Mouse (Mus musculus): ENCODE data around the gene Spint4. TPM values are rescaled to one million over a fixed set of nuclear protein-coding genes. Genes with fewer than 3 reads are reported as not detected.
"Not testable (repeated sequence)": the region's sequence is repeated elsewhere in the genome, so short reads cannot be mapped to it uniquely, and the experiment has no call there.

The Spint4 gene
- polyA plus RNA-seq, 1 experiment from 2014 or later, result not detected

DNA sequence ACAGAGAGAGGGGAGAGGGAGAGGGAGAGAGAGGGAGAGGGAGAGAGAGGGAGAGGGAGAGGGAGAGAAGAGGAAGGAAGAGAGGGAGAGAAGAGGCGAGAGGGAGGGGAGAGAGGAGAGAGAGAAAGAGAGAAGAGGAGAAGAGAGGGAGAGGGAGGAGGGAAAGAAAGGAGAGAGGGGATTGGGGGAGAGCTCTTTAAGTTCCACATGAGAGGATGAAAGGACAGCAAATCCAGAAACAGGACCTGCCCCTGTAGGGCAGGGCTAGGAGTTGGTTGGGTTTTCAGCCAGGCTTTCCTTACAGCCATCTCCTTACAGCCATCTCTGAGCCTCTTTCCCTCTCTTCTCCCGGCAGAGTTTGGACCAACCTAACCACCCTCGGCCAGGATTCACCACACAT, 13.5 kb upstream of the Spint4 start, which contains the start of gene Wfdc13:
TSS of gene Wfdc13 (plus strand) at position 301 of the 400 bp plus-strand sequence.
- no peak within 1 kb of the TSS for H3K4me2 ChIP-seq
- H3K36me3 ChIP-seq, result no peaks in the 10 kb centered on the region
- no peak within 1 kb of the TSS for H3K4me3 ChIP-seq (replicated peaks)
- H3K27ac ChIP-seq, result no peak within 1 kb of the TSS
- H3K4me1 ChIP-seq (replicated peaks), result no peaks in the 10 kb centered on the region
- no peaks in the 10 kb centered on the region for H3K9me3 ChIP-seq
- H3K27me3 ChIP-seq, result peaks cover 4% of the 10 kb centered on the region
- no peak for ATAC-seq (ENCODE audit: insufficient number of reproducible peaks, insufficient read depth, low FRiP score, low TSS enrichment, low read depth)
- H3K9ac ChIP-seq (replicated peaks), result no peak within 1 kb of the TSS
- WGBS, result 75% methylated on average over 3 of the region's 3 CpGs

DNA sequence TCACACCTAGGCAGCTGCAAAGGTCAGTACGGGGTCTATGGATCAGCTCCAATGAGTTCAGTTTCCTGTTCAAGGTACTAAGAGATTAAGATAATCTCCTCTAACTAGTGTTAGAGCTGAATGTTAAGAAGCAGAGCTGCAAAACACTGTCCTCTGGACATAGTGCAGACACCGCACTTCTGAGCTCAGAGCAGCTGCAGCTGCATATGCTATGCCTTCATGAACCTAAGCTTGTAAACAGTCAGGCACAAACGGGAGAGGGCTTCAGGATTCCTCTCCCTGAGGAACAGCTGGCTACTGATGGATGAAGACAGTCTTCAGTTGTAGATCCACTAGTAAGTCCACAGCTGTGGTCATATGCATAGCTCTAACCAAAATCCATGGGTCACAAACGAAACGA, 2.7 kb downstream of the Spint4 start:
- Histone ChIP-seq H3K4me1 (replicated peaks) (no peaks in the 10 kb centered on the region), H3K4me2 (no peak overlapping the region), H3K4me3 (replicated peaks) (no peak overlapping the region), H3K9me3 (no peaks in the 10 kb centered on the region), H3K36me3 (no peaks in the 10 kb centered on the region), H3K9ac (replicated peaks) (no peak overlapping the region), H3K27ac (no peak overlapping the region), H3K27me3 (no peaks in the 10 kb centered on the region)
- 72% methylated on average over 5 of the region's 5 CpGs for WGBS
- no peak for ATAC-seq (ENCODE audit: insufficient number of reproducible peaks, insufficient read depth, low FRiP score, low TSS enrichment, low read depth)

DNA sequence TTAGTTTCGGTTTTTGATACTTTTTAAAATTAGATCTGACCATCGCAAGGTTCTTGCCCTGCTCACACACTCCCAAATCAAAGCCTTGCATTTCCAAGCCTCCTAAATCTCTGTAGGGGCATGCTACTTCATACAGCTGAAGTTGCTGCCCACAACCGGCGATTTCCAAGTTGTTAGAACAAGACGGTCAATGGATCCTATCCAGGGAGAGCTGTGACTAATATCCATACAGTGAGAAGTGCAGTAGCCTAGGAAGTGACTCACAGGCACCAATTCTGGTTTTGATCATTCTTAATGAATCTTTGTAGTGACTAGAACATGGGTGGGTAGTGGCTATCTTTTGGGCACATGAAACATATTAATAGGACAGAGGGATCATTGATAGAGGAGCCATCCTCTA, 3.5 kb downstream of the Spint4 start:
- H3K4me2 ChIP-seq, result no peak overlapping the region
- ATAC-seq (ENCODE audit: insufficient number of reproducible peaks, insufficient read depth, low FRiP score, low TSS enrichment, low read depth), result no peak
- no peaks in the 10 kb centered on the region for H3K4me1 ChIP-seq (replicated peaks)
- no peak overlapping the region for H3K4me3 ChIP-seq (replicated peaks)
- no peaks in the 10 kb centered on the region for H3K9me3 ChIP-seq
- no peaks in the 10 kb centered on the region for H3K27me3 ChIP-seq
- no peaks in the 10 kb centered on the region for H3K36me3 ChIP-seq
- no peak overlapping the region for H3K9ac ChIP-seq (replicated peaks)
- H3K27ac ChIP-seq, result no peak overlapping the region
- WGBS, result 86% methylated on average over 5 of the region's 5 CpGs

DNA sequence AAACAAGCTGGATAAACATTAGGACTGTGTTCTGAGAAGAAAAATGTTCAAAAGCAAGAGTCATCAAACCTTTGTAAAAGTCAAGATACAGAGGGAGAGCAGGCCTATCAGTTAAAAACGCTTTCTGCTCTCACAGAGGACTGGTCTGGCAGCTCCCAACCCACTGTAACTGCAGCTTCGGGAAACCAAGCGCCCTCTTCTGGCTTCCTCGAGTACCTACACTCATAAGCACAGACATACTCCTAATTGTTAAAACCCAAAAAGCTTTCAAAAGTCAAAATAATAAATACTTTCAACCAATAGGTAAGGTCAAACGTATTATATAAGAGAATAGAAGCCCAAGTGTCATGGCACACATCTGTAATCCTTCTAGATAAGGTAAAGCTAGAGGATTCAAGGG, 5.9 kb downstream of the Spint4 start:
- no peaks in the 10 kb centered on the region for H3K9me3 ChIP-seq
- H3K9ac ChIP-seq (replicated peaks), result no peak overlapping the region
- H3K36me3 ChIP-seq, result no peaks in the 10 kb centered on the region
- H3K4me3 ChIP-seq (replicated peaks), result no peak overlapping the region
- ATAC-seq (ENCODE audit: insufficient number of reproducible peaks, insufficient read depth, low FRiP score, low TSS enrichment, low read depth), result no peak
- H3K27me3 ChIP-seq, result 0 out of 2 replicates have a peak, but pooled peaks cover 2% of the 10 kb centered on the region
- H3K4me1 ChIP-seq (replicated peaks), result no peaks in the 10 kb centered on the region
- 78% methylated on average over 5 of the region's 5 CpGs for WGBS
- H3K4me2 ChIP-seq, result no peak overlapping the region
- H3K27ac ChIP-seq, result no peak overlapping the region

DNA sequence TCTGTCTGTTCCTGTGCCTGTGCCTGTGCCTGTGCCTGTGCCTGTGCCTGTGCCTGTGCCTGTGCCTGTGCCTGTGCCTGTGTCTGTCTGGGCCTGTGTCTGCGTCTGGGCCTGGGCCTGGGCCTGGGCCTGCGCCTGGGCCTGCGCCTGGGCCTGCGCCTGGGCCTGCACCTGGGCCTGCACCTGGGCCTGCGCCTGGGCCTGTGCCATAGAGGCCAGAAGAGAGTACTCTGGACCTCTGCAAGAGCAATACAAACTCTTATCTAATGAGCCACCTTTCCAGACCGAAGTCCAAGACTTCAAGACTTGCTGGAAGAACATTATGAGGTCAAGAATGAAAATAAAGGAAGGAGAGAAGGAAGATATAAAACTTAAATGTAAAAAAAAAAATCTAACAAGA, 7.0 kb downstream of the Spint4 start:
- H3K4me1 ChIP-seq (replicated peaks), result no peaks in the 10 kb centered on the region
- no peaks in the 10 kb centered on the region for H3K36me3 ChIP-seq
- 0 out of 2 replicates have a peak, but pooled peaks cover 2% of the 10 kb centered on the region for H3K27me3 ChIP-seq
- no peak for ATAC-seq (ENCODE audit: insufficient number of reproducible peaks, insufficient read depth, low FRiP score, low TSS enrichment, low read depth)
- 89% methylated on average over 6 of the region's 6 CpGs for WGBS
- H3K9me3 ChIP-seq, result no peaks in the 10 kb centered on the region
- H3K4me2 ChIP-seq, result no peak overlapping the region
- H3K9ac ChIP-seq (replicated peaks), result no peak overlapping the region
- no peak overlapping the region for H3K4me3 ChIP-seq (replicated peaks)
- H3K27ac ChIP-seq, result no peak overlapping the region

DNA sequence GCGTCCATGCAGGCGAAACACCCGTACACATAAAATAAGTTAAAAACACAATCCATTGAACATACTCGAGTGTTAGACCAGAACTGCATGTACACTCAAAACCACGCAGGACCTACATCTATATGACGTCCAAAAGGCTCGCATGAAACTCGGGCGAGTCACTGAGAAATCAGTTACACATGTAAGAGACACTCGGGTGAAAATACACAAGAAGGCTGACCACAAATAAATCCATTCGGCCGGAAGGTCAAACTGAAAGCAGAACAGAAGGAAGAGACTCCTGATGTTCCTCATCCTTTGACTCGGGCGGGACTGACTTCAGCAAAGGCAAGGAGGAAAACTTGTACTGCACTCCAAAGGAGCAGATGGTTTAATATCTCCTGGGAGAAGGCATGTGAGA, 7.7 kb downstream of the Spint4 start:
- 0 out of 2 replicates have a peak, but pooled peaks cover 2% of the 10 kb centered on the region for H3K27me3 ChIP-seq
- no peak overlapping the region for H3K4me3 ChIP-seq (replicated peaks)
- no peak overlapping the region for H3K4me2 ChIP-seq
- WGBS, result 88% methylated on average over 14 of the region's 14 CpGs
- H3K27ac ChIP-seq, result no peak overlapping the region
- H3K36me3 ChIP-seq, result no peaks in the 10 kb centered on the region
- no peaks in the 10 kb centered on the region for H3K9me3 ChIP-seq
- ATAC-seq (ENCODE audit: insufficient number of reproducible peaks, insufficient read depth, low FRiP score, low TSS enrichment, low read depth), result no peak
- H3K4me1 ChIP-seq (replicated peaks), result no peaks in the 10 kb centered on the region
- no peak overlapping the region for H3K9ac ChIP-seq (replicated peaks)

DNA sequence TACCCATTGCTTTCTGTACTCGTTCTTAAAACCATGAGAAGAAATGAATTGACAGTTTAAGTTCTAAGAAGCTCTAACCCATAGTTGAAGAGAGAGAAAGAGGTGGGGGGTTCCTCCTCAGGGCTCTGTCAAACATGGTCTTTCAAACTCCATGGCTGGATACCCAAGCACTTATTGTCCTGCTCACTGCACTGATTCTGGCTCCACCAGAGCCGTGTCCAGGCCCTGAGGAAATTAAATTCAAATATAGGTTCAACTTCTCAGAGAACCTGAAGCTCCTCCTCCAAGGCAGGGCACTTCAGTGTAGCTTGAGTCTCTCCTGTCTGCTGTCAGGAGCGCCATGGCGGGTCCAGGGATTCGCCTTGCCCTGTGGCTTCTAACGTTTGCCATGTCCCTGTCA, 16.7 kb downstream of the Spint4 start, which contains the start of gene Spint5:
TSS of gene Spint5 (plus strand) at position 301 of the 400 bp plus-strand sequence.
- WGBS, result 76% methylated on average over 6 of the region's 6 CpGs
- ATAC-seq (ENCODE audit: insufficient number of reproducible peaks, insufficient read depth, low FRiP score, low TSS enrichment, low read depth), result no peak

DNA sequence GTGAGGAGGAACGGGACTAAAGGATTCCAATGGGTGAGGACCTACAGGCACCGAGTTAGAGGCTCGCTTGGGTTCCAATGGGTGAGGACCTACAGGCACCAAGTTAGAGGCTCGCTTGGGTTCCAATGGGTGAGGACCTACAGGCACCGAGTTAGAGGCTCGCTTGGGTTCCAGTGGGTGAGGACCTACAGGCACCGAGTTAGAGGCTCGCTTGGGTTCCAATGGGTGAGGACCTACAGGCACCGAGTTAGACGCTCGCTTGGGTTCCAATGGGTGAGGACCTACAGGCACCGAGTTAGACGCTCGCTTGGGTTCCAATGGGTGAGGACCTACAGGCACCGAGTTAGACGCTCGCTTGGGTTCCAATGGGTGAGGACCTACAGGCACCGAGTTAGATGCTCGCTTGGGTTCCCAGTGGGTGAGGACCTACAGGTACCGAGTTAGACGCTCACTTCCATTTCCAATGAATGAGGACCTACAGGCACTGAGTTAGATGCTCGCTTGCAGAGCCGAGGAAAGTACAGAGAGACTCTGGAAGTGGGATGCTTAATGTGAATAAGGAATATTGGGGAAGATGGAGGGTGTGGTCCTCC, 18.0 kb downstream of the Spint4 start:
- not testable (repeated sequence) for H3K36me3 ChIP-seq; H3K4me3 ChIP-seq (replicated peaks); ATAC-seq (ENCODE audit: insufficient number of reproducible peaks, insufficient read depth, low FRiP score, low TSS enrichment, low read depth); H3K9ac ChIP-seq (replicated peaks); H3K27me3 ChIP-seq; H3K27ac ChIP-seq; H3K4me2 ChIP-seq; H3K4me1 ChIP-seq (replicated peaks); H3K9me3 ChIP-seq
- WGBS, result 90% methylated on average over 23 of the region's 23 CpGs

More for the DNA sequence above, 16.7 kb downstream of the Spint4 start, which contains the start of gene Spint5:
- no peaks in the 10 kb centered on the region for H3K36me3 ChIP-seq
- H3K9ac ChIP-seq (replicated peaks), result no peak within 1 kb of the TSS
- H3K4me1 ChIP-seq (replicated peaks), result no peaks in the 10 kb centered on the region; the same call in 1 of the 2 replicates
- H3K4me2 ChIP-seq, result no peak within 1 kb of the TSS
- H3K9me3 ChIP-seq, result no peaks in the 10 kb centered on the region
- H3K27me3 ChIP-seq, result no peaks in the 10 kb centered on the region
- no peak within 1 kb of the TSS for H3K4me3 ChIP-seq (replicated peaks)
- H3K27ac ChIP-seq, result no peak within 1 kb of the TSS

DNA sequence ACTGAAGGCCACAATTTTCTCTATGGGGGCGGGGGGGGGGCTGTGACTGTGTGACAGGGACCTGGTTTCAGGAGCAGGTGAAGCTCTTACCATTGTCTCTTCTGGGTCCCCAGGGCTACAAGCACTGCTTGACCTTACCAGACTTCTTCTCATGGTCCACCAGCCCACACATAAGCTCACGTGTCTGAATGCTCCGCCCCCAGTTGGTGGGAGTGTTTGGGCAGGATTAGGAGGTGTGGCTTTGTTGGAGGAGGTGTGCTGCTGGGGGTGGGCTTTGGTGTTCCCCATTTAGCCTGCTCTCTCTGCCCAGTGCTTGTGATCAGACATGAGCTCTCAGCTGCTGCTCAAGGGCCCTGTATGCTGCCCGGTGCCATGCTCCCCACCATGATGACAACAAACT, 25.0 kb downstream of the Spint4 start:
- Histone ChIP-seq H3K4me3 (replicated peaks) (no peak overlapping the region), H3K27me3 (0 out of 2 replicates have a peak, but pooled peaks cover 5% of the 10 kb centered on the region), H3K27ac (no peak overlapping the region), H3K9ac (replicated peaks) (no peak overlapping the region), H3K9me3 (0 out of 2 replicates have a peak, but pooled peaks cover 2% of the 10 kb centered on the region), H3K36me3 (no peaks in the 10 kb centered on the region), H3K4me1 (replicated peaks) (no peaks in the 10 kb centered on the region; the same call in 1 of the 2 replicates), H3K4me2 (no peak overlapping the region)
- ATAC-seq (ENCODE audit: insufficient number of reproducible peaks, insufficient read depth, low FRiP score, low TSS enrichment, low read depth), result no peak
- 67% methylated on average over 4 of the region's 4 CpGs for WGBS

DNA sequence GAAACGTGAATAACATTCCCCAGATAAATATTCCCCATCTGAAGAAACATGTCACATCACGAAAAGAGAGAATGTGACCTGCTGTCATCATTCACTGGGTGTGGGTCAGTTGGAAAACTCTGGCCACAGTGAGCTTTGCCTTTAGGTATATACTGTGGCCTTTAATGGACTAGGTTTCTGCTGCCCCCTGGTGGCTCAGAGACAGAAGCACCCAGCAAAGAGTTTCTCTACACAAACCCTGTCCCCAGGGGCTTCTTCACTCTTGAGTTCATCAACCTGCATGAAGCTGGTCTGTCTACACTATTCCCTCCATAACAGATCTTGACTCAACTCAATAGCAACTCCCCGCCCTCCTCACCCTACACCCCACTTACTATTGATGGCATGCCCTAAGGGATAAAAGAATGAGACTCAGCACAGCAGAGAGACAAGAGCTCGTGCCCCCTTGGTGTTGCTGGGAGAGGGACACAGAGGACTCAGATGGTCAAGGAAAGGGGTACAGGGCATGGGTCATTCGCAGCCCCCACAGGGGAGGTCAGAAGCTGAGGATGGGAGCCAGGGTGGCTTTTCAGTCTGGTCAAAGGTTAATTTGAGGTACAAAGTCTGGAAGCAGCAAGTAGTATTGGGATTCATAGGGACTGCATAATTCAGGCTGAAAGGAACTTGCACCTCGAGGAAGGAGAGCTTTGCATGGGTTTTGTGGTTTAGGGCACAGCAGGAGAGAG, 27.8 kb downstream of the Spint4 start:
- Histone ChIP-seq H3K4me2 (no peak overlapping the region), H3K9ac (replicated peaks) (no peak overlapping the region), H3K27ac (no peak overlapping the region), H3K4me3 (replicated peaks) (no peak overlapping the region), H3K27me3 (0 out of 2 replicates have a peak, but pooled peaks cover 5% of the 10 kb centered on the region), H3K9me3 (0 out of 2 replicates have a peak, but pooled peaks cover 2% of the 10 kb centered on the region), H3K36me3 (no peaks in the 10 kb centered on the region), H3K4me1 (replicated peaks) (no peaks in the 10 kb centered on the region)
- no peak for ATAC-seq (ENCODE audit: insufficient number of reproducible peaks, insufficient read depth, low FRiP score, low TSS enrichment, low read depth)
- WGBS, result 24% methylated on average over 6 of the region's 6 CpGs

DNA sequence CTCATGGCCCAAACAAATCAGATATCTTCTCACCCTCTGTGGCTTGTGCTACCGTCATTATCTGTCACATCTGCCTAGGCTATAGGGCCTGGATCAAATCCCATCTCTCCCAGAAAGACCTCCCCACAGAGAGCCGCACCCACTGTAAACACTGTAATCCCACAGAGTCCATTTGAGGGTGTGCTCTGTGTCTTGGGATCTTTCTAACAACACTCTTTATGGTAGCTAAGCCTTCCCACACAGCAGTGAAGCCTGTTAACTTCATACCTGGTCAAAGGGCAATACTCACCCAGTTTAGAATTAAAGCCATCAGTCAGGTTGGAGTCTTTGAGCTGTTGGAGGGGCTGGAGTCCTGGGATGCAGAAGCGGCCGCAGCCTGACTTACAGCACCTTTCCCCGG, 33.4 kb downstream of the Spint4 start:
- ATAC-seq (ENCODE audit: insufficient number of reproducible peaks, insufficient read depth, low FRiP score, low TSS enrichment, low read depth), result no peak
- H3K4me3 ChIP-seq (replicated peaks), result no peak overlapping the region
- H3K4me2 ChIP-seq, result no peak overlapping the region
- no peak overlapping the region for H3K27ac ChIP-seq
- H3K36me3 ChIP-seq, result no peaks in the 10 kb centered on the region
- no peaks in the 10 kb centered on the region for H3K4me1 ChIP-seq (replicated peaks)
- no peak overlapping the region for H3K9ac ChIP-seq (replicated peaks)
- H3K27me3 ChIP-seq, result no peaks in the 10 kb centered on the region
- H3K9me3 ChIP-seq, result no peaks in the 10 kb centered on the region
- WGBS, result 71% methylated on average over 5 of the region's 5 CpGs
